Mouse (Mus musculus) kidney, postnatal 36 days (tissue): ENCODE results near the gene Cpox.
"Not testable (repeated sequence)": the region's sequence is repeated elsewhere in the genome, so short reads cannot be mapped to it uniquely, and the experiment has no call there.

Experiments used
- DNase-seq, 2 experiments: peaks; one replicate each; pipeline ENCODE4 v3.0.0; 2021 to 2022; ENCODE audit warnings: mixed read lengths in 2 of 2

The Cpox gene

GRCm38 (mm10) chr16:58669917-58670630 lies at the start of gene Cpox:
Cpox (plus strand) TSS chr16:58670292.
- peak; percentile 81 to 88 for DNase-seq

GRCm38 (mm10) chr16:58622377-58622776 lies 47.7 kb upstream of the Cpox start:
- no peak for DNase-seq

GRCm38 (mm10) chr16:58623114-58623513 lies 47.0 kb upstream of the Cpox start:
- DNase-seq: peak in 1 of 2 experiments; percentile 36

- peak; percentile 50 to 73 for DNase-seq
Measured at GRCm38 (mm10) chr16:58623944-58624343, 46.1 kb upstream of the Cpox start.

GRCm38 (mm10) chr16:58627597-58628335 lies 42.3 kb upstream of the Cpox start:
- DNase-seq: no peak

- no peak for DNase-seq
Measured at GRCm38 (mm10) chr16:58628336-58628680, 41.8 kb upstream of the Cpox start.

GRCm38 (mm10) chr16:58628968-58629367 lies 41.1 kb upstream of the Cpox start:
- DNase-seq: no peak

- no peak for DNase-seq
Measured at GRCm38 (mm10) chr16:58629736-58630135, 40.4 kb upstream of the Cpox start.

- DNase-seq: no peak
Measured at GRCm38 (mm10) chr16:58635866-58636265, 34.2 kb upstream of the Cpox start.

- no peak for DNase-seq
Measured at GRCm38 (mm10) chr16:58637448-58637847, 32.6 kb upstream of the Cpox start.

GRCm38 (mm10) chr16:58638016-58638415 lies 32.1 kb upstream of the Cpox start:
- DNase-seq: no peak

GRCm38 (mm10) chr16:58638689-58639175 lies 31.4 kb upstream of the Cpox start, which contains the start of gene E330017A01Rik:
E330017A01Rik (minus strand) TSS chr16:58638739.
- DNase-seq: no peak

GRCm38 (mm10) chr16:58649979-58650378 lies 20.1 kb upstream of the Cpox start:
- no peak for DNase-seq

- DNase-seq: no peak
Measured at GRCm38 (mm10) chr16:58655751-58656150, 14.3 kb upstream of the Cpox start.

GRCm38 (mm10) chr16:58656526-58656925 lies 13.6 kb upstream of the Cpox start:
- no peak for DNase-seq

- DNase-seq: no peak
Measured at GRCm38 (mm10) chr16:58658668-58659067, 11.4 kb upstream of the Cpox start.

GRCm38 (mm10) chr16:58661826-58662225 lies 8.3 kb upstream of the Cpox start:
- no peak for DNase-seq

- DNase-seq: no peak
Measured at GRCm38 (mm10) chr16:58662287-58662791, 7.8 kb upstream of the Cpox start.

- DNase-seq: no peak
Measured at GRCm38 (mm10) chr16:58663021-58663420, 7.1 kb upstream of the Cpox start.

- no peak for DNase-seq
Measured at GRCm38 (mm10) chr16:58663816-58664215, 6.3 kb upstream of the Cpox start.

- not testable (repeated sequence) for DNase-seq
Measured at GRCm38 (mm10) chr16:58665137-58665536, 5.0 kb upstream of the Cpox start.

GRCm38 (mm10) chr16:58666681-58667080 lies 3.4 kb upstream of the Cpox start:
- not testable (repeated sequence) for DNase-seq

- no peak for DNase-seq
Measured at GRCm38 (mm10) chr16:58668586-58668985, 1.5 kb upstream of the Cpox start.

GRCm38 (mm10) chr16:58669264-58669663 lies 828 bp upstream of the Cpox start:
- DNase-seq: no peak
